Mouse (Mus musculus) limb, embryonic 10.5 days (tissue): ENCODE data around the gene Lpar4. TPM values are rescaled to one million over a fixed set of nuclear protein-coding genes. Genes with fewer than 3 reads are reported as not detected.

Experiments used
- DNase-seq: peaks from one replicate; pipeline ENCODE4 v3.0.0-alpha.2; 2017; ENCODE audit warnings: low spot score
- H3K27ac ChIP-seq: fragments of 300-500 bp; sonication (generic); 2 replicates; pipeline ENCODE4 v1.5.1; 2016; ENCODE audit warnings: mild to moderate bottlenecking
- H3K27me3 ChIP-seq: fragments of 300-500 bp; sonication (generic); 2 replicates; pipeline ENCODE4 v1.6.1; 2016; ENCODE audit warnings: low read depth, mild to moderate bottlenecking; ENCODE audit not compliant: poor library complexity, severe bottlenecking
- H3K36me3 ChIP-seq: fragments of 300-500 bp; sonication (generic); 2 replicates; pipeline ENCODE4 v1.6.1; 2016; ENCODE audit warnings: mild to moderate bottlenecking, moderate library complexity
- H3K4me1 ChIP-seq: fragments of 300-500 bp; sonication (generic); 2 replicates; pipeline ENCODE4 v1.6.1; 2016
- H3K4me3 ChIP-seq: fragments of 300-500 bp; sonication (generic); 2 replicates; pipeline ENCODE4 v1.5.1; 2016; ENCODE audit warnings: mild to moderate bottlenecking, moderate library complexity
- H3K9me3 ChIP-seq: fragments of 300-500 bp; sonication (generic); replicated peaks from 2 replicates; pipeline ENCODE4 v1.6.1; 2016; ENCODE audit warnings: mild to moderate bottlenecking
- WGBS: fragments of 180-500 bp; shearing (Covaris S2); methylation state at CpG from one replicate; pipeline ENCODE4 v1.1.7; 2016; 5-methylcytosine and 5-hydroxymethylcytosine counted together
- polyA plus RNA-seq: library from polyadenylated mRNA; unstranded; fragments of >200 nt; fragmentation: Nextera tagmentation; extraction: Ambion mirVana; gene quantifications from 2 replicates; pipeline ENCODE4 v1.2.1, GENCODE M21; 2016

Gene Lpar4
- 15.9 and 23.3 TPM in 2 replicates for polyA plus RNA-seq

GRCm38 (mm10) chrX:106920175-106920827 lies at the start of gene Lpar4:
Lpar4 (plus strand) TSS chrX:106920625.
- DNase-seq, result peak; percentile 58
- WGBS, result 18% methylated on average over 11 of the region's 11 CpGs
- H3K27ac ChIP-seq, result peak within 1 kb of the TSS; percentile 86
- peaks cover 8% of the 10 kb centered on the region for H3K36me3 ChIP-seq
- peak within 1 kb of the TSS; percentile 52 for H3K4me3 ChIP-seq
- H3K4me1 ChIP-seq, result no peaks in the 10 kb centered on the region
- no peaks in the 10 kb centered on the region for H3K9me3 ChIP-seq
- H3K27me3 ChIP-seq, result peaks cover 37% of the 10 kb centered on the region

GRCm38 (mm10) chrX:106871426-106871825 lies 49.0 kb upstream of the Lpar4 start:
- H3K4me3 ChIP-seq, result no peak overlapping the region
- DNase-seq, result no peak
- no peaks in the 10 kb centered on the region for H3K9me3 ChIP-seq
- H3K27ac ChIP-seq, result peak overlapping the region; percentile 57; the same call in 1 of the 2 replicates
- H3K27me3 ChIP-seq, result peaks cover 29% of the 10 kb centered on the region
- H3K4me1 ChIP-seq, result 0 out of 2 replicates have a peak, but pooled peaks cover 6% of the 10 kb centered on the region
- no peaks in the 10 kb centered on the region for H3K36me3 ChIP-seq
- WGBS, result 58% methylated on average over 3 of the region's 3 CpGs

- no peak for DNase-seq
- no peaks in the 10 kb centered on the region for H3K9me3 ChIP-seq
- WGBS, result 41% methylated on average over 3 of the region's 3 CpGs
- H3K4me3 ChIP-seq, result no peak overlapping the region
- 0 out of 2 replicates have a peak, but pooled peaks cover 6% of the 10 kb centered on the region for H3K4me1 ChIP-seq
- peaks cover 29% of the 10 kb centered on the region for H3K27me3 ChIP-seq
- no peaks in the 10 kb centered on the region for H3K36me3 ChIP-seq
- 0 out of 2 replicates have a peak overlapping the region, but pooled peaks have one; percentile 57 for H3K27ac ChIP-seq
Observed at GRCm38 (mm10) chrX:106871894-106872293, 48.5 kb upstream of the Lpar4 start.

GRCm38 (mm10) chrX:106872315-106872714 lies 48.1 kb upstream of the Lpar4 start:
- Histone ChIP-seq H3K27ac (no peak overlapping the region; the same call in 1 of the 2 replicates), H3K36me3 (no peaks in the 10 kb centered on the region), H3K9me3 (no peaks in the 10 kb centered on the region), H3K27me3 (peaks cover 29% of the 10 kb centered on the region), H3K4me3 (no peak overlapping the region), H3K4me1 (0 out of 2 replicates have a peak, but pooled peaks cover 6% of the 10 kb centered on the region)
- DNase-seq, result no peak
- 69% methylated on average over 4 of the region's 4 CpGs for WGBS

- Histone ChIP-seq H3K9me3 (no peaks in the 10 kb centered on the region), H3K27me3 (peaks cover 21% of the 10 kb centered on the region), H3K27ac (peak overlapping the region; percentile 46; the same call in 1 of the 2 replicates), H3K4me1 (no peaks in the 10 kb centered on the region), H3K4me3 (no peak overlapping the region), H3K36me3 (no peaks in the 10 kb centered on the region)
- no peak for DNase-seq
- 64% methylated on average over 2 of the region's 2 CpGs for WGBS
Observed at GRCm38 (mm10) chrX:106897707-106898275, 22.6 kb upstream of the Lpar4 start.

- H3K27me3 ChIP-seq, result peaks cover 40% of the 10 kb centered on the region
Observed at GRCm38 (mm10) chrX:106920828-106921619, 599 bp downstream of the Lpar4 start.

GRCm38 (mm10) chrX:106924572-106924971 lies 4.1 kb downstream of the Lpar4 start:
- H3K27ac ChIP-seq, result no peak overlapping the region
- peaks cover 16% of the 10 kb centered on the region for H3K27me3 ChIP-seq
- no peak for DNase-seq
- H3K9me3 ChIP-seq, result no peaks in the 10 kb centered on the region
- H3K4me3 ChIP-seq, result no peak overlapping the region
- no peaks in the 10 kb centered on the region for H3K4me1 ChIP-seq
- H3K36me3 ChIP-seq, result peaks cover 28% of the 10 kb centered on the region

More at GRCm38 (mm10) chrX:106920828-106921619, 599 bp downstream of the Lpar4 start:
- H3K4me1 ChIP-seq, result no peaks in the 10 kb centered on the region
- DNase-seq, result no peak
- peak overlapping the region; percentile 52 for H3K4me3 ChIP-seq
- H3K9me3 ChIP-seq, result no peaks in the 10 kb centered on the region
- peaks cover 14% of the 10 kb centered on the region for H3K36me3 ChIP-seq
- H3K27ac ChIP-seq, result peak overlapping the region; percentile 86
- 9% methylated on average over 9 of the region's 9 CpGs for WGBS

GRCm38 (mm10) chrX:106939326-106939725 lies 18.9 kb downstream of the Lpar4 start:
- DNase-seq, result no peak
- Histone ChIP-seq H3K9me3 (no peaks in the 10 kb centered on the region), H3K27ac (no peak overlapping the region), H3K27me3 (peaks cover 33% of the 10 kb centered on the region), H3K4me3 (no peak overlapping the region), H3K4me1 (no peaks in the 10 kb centered on the region), H3K36me3 (no peaks in the 10 kb centered on the region)
- WGBS, result 81% methylated on average over 3 of the region's 3 CpGs

- no peak for DNase-seq
- no peaks in the 10 kb centered on the region for H3K4me1 ChIP-seq
- no peaks in the 10 kb centered on the region for H3K9me3 ChIP-seq
- peaks cover 20% of the 10 kb centered on the region for H3K27me3 ChIP-seq
- no peaks in the 10 kb centered on the region for H3K36me3 ChIP-seq
- no peak overlapping the region for H3K4me3 ChIP-seq
- 79% methylated on average over 1 of the region's 1 CpGs for WGBS
- H3K27ac ChIP-seq, result no peak overlapping the region
Observed at GRCm38 (mm10) chrX:106950558-106950957, 30.1 kb downstream of the Lpar4 start.

- peaks cover 20% of the 10 kb centered on the region for H3K27me3 ChIP-seq
- H3K36me3 ChIP-seq, result no peaks in the 10 kb centered on the region
- no peaks in the 10 kb centered on the region for H3K4me1 ChIP-seq
- no peak overlapping the region for H3K4me3 ChIP-seq
- 55% methylated on average over 2 of the region's 2 CpGs for WGBS
- H3K9me3 ChIP-seq, result no peaks in the 10 kb centered on the region
- DNase-seq, result no peak
- no peak overlapping the region for H3K27ac ChIP-seq
Observed at GRCm38 (mm10) chrX:106951016-106951415, 30.6 kb downstream of the Lpar4 start.

GRCm38 (mm10) chrX:106953840-106954239 lies 33.4 kb downstream of the Lpar4 start:
- Histone ChIP-seq H3K27ac (no peak overlapping the region), H3K27me3 (peaks cover 14% of the 10 kb centered on the region; the same call in 1 of the 2 replicates), H3K4me1 (no peaks in the 10 kb centered on the region), H3K9me3 (no peaks in the 10 kb centered on the region), H3K4me3 (no peak overlapping the region), H3K36me3 (no peaks in the 10 kb centered on the region)
- WGBS, result 85% methylated on average over 1 of the region's 1 CpGs
- DNase-seq, result no peak

GRCm38 (mm10) chrX:106962233-106962632 lies 41.8 kb downstream of the Lpar4 start:
- WGBS, result 55% methylated on average over 2 of the region's 2 CpGs
- H3K4me3 ChIP-seq, result no peak overlapping the region

GRCm38 (mm10) chrX:106964326-106964725 lies 43.9 kb downstream of the Lpar4 start:
- H3K9me3 ChIP-seq, result no peaks in the 10 kb centered on the region
- no peak for DNase-seq
- H3K27ac ChIP-seq, result no peak overlapping the region
- H3K4me3 ChIP-seq, result no peak overlapping the region
- no peaks in the 10 kb centered on the region for H3K4me1 ChIP-seq
- peaks cover 10% of the 10 kb centered on the region; the same call in 1 of the 2 replicates for H3K27me3 ChIP-seq
- WGBS, result 81% methylated on average over 2 of the region's 2 CpGs
- no peaks in the 10 kb centered on the region for H3K36me3 ChIP-seq

More at GRCm38 (mm10) chrX:106962233-106962632, 41.8 kb downstream of the Lpar4 start:
- H3K27me3 ChIP-seq, result peaks cover 6% of the 10 kb centered on the region; the same call in 1 of the 2 replicates
- no peak for DNase-seq
- no peaks in the 10 kb centered on the region for H3K36me3 ChIP-seq
- H3K9me3 ChIP-seq, result no peaks in the 10 kb centered on the region
- H3K27ac ChIP-seq, result no peak overlapping the region
- H3K4me1 ChIP-seq, result no peaks in the 10 kb centered on the region
